Mouse (Mus musculus) embryo, embryonic 10.5 days (tissue): ENCODE data around the gene A730061H03Rik.

Experiments
- DNase-seq: peaks from one replicate; pipeline ENCODE4 v3.0.0-alpha.2; 2015; ENCODE audit warnings: low spot score

A730061H03Rik gene

GRCm38 (mm10) chr14:55560202-55561073 is at the start of gene A730061H03Rik:
Gene A730061H03Rik, minus strand, starts transcription at chr14:55560406.
- DNase-seq, result peak; percentile 99

- DNase-seq, result no peak
Measured at GRCm38 (mm10) chr14:55608339-55608738, 48.1 kb upstream of the A730061H03Rik start.

GRCm38 (mm10) chr14:55605743-55606459 is 45.7 kb upstream of the A730061H03Rik start:
- no peak for DNase-seq

GRCm38 (mm10) chr14:55604823-55605222 is 44.6 kb upstream of the A730061H03Rik start:
- DNase-seq, result no peak

GRCm38 (mm10) chr14:55603633-55604576 is 43.7 kb upstream of the A730061H03Rik start:
- DNase-seq, result peak; percentile 89

DNA sequence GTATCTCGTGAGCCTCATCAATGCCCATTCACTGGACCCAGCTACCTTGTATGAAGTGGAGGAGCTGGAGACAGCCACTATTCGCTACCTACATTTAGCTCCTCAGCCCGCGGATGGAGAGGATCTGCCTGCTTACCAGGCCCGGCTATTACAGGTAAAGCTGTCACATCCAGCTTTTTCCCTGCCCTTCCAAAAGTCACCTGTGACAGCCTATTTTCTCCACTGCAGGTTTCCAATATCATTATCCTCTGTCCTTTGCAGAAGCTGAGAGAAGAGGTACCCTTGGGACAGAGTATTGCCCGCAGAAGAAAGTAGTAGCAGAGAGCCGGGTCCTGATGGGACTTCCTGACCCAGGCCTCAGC is 43.0 kb upstream of the A730061H03Rik start, which contains the start of gene Irf9:
Irf9 (plus strand) TSS at position 301 of the 362 bp plus-strand sequence.
- no peak for DNase-seq

DNA sequence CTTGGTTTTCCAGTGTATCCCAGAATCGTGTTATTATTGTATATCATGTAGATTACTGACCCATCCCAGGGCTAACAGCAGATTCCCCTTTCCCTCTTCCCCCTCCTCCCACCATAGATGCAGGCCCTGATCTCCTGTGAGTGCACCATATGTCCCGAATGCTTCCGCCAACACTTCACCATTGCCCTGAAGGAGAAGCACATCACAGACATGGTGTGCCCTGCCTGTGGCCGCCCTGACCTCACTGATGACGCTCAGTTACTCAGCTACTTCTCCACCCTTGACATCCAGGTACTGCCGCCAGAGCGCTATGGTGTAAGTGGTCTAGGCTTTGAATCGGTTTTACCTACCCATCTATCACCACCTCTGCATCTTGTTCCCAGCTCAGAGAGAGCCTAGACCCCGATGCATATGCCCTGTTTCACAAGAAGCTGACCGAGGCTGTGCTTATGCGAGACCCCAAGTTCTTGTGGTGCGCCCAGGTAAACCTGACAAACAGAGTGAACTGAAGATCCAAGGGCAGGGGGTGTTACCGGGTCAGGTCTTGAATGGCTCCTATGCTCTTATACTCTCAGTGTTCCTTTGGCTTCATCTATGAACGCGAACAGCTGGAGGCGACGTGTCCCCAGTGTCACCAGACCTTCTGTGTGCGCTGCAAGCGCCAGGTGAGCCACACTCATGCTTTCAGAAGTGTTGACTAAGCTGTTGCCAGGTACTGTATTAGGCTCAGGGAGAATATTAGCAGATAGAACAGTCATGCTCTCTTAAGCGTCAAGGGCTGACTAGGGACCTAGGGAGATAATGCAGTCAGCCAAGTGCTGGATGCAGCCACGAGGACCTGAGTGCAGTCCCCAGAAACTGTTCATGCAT is 38.5 kb upstream of the A730061H03Rik start:
- no peak for DNase-seq

GRCm38 (mm10) chr14:55596036-55596690 is 36.0 kb upstream of the A730061H03Rik start:
- no peak for DNase-seq

- no peak for DNase-seq
Measured at GRCm38 (mm10) chr14:55592226-55592625, 32.0 kb upstream of the A730061H03Rik start.

DNA sequence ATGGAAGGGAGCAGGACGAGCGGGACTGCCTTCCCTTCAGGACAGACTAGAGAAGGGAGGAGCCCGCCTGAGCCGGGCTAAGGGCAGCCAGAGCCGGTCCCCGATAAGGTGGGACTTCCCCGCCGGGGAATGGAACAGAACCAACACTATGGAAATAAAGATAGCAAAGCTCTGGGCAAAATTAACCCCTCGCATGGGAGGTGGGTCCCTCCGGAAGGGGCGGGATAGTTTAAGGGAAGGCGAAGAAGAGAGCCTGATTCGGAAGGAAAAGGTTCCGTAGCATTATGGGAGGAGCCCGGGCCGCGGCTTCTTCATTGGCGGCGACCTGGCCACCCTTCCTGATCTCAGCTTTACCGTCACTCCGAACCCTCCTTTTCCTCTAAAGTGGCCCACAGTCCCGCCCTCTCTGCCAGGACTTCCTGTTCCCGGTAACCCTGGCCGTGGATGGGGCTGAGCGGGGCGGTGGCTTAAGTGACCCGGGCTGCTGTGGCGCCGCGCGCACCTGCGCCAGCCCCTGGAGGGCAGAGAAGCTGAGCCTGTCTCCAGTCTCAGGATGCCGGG is 31.2 kb upstream of the A730061H03Rik start, which contains the start of gene Rnf31:
Rnf31 (plus strand) TSS at position 378 of the 561 bp plus-strand sequence.
- peak; percentile 97 for DNase-seq

DNA sequence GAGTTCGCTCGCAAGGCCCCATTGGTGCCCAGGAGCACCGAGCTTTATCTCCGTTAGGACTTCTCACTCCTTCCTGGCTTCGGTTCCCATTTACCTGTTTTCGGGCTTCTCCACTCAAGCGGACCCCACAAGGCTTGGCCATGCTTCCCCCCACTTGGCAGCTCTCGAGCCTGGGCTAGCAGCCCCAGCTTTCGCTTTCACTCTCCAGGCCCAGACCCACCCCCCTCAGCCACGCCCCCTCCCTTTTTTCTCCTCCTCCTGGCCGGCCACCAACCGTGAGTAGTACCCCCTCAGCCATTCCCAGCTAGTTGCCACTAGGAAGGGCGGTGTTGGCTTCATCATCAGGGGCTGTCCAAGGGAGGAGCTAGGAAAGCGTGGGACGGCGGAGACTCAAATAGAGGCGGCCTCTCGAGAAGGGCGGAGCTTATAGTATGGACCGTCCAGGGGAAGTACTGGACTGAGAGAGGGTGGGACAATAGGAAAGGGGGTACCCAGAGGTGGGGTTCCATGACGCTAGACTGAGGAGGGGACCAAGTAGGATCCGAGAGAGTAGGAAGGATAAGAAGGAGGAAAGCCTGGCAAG is 30.6 kb upstream of the A730061H03Rik start, which contains the start of gene Psme2:
Psme2 (minus strand) TSS at position 366 of the 583 bp plus-strand sequence.
- DNase-seq, result peak; percentile 98

DNA sequence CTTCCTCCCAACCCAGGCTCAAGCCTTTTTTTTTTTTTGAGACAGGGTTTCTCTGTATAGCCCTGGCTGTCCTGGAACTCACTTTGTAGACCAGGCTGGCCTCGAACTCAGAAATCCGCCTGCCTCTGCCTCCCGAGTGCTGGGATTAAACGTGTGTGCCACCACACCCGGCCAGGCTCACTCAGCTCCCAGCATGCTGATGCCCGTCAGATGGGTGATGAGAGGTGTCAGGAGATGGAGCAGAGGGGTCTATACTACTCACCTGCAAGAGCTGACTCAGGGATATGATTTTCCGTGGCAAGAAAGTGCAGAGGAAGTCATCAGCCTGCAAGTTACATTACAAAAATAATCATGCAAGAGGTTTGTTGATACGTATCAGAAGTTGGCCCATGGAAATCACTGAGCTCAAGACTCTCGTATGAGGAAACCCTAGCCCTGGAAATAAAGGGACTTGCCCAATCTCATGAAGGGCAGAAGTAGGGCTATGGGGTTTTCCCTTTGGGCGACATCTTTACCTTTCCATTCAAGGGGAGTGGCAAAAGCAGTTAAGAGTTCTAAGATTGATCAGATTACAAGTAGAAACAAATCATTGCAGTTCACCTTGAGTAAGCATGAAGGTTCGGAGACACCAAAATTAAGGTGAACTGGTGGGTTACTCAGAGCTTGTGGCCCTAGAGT is 29.7 kb upstream of the A730061H03Rik start:
- DNase-seq, result no peak

DNA sequence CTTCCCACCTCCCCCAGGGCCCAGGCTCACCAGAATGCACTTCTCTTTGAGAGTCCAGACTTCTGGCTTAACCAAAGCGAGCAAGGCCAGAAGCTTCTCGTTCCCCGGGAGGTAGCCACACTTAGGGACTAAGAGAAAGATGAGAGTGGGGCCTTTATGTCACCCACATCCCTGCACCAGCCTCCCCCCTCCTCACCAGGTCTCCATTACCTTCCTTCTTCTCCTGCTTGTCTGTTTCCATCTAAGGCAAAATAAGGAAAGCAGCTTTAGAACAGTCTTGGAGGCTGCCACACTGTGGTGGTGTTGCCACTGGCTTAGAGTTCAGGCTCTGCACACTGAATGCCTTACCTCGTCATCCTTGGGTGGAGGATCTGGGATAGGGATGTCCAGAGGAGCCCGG is 29.1 kb upstream of the A730061H03Rik start:
- DNase-seq, result no peak

DNA sequence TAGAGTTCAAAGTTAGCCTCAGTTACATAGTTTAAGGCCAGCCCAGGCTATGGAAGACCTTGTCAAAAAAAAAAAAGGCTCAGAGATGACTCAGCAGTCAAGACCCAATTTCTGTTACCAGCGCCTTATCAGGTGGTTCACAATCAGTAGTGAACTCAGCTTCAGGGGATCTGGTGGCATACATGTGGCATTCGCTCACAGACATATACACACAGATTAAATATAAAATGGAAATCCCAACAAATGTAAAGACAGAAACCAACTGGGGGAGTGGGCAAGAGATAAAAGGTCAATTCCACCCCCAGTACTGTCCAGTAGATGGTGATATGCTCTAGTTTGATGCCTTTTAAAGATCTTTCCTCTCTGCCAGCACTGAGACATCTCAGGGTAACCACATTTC is 25.9 kb upstream of the A730061H03Rik start:
- DNase-seq, result no peak

- DNase-seq, result no peak
Measured at GRCm38 (mm10) chr14:55585566-55585960, 25.4 kb upstream of the A730061H03Rik start.

- peak; percentile 80 for DNase-seq
Measured at GRCm38 (mm10) chr14:55584702-55585565, 24.7 kb upstream of the A730061H03Rik start, which contains the start of gene Emc9. Gene Emc9, minus strand, starts transcription at chr14:55585302.

DNA sequence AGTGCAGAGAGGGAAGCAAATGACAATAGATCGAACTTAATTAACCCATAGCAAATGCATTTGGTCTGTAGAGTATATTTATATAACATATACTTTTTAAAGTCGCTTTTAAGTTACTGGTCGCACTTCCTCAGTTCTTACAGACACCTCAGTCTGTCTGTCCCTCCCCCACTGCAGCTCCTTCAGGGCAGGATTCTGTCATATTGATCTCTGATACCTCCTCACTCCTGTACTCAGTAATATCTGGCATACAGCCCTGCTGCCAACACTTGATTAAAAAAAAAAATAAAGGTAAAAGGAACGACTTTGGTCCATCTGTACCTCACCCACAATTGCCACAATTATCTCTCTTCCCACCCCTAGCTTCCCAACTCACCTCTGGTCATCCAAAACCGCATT is 24.1 kb upstream of the A730061H03Rik start:
- no peak for DNase-seq
